Mouse (Mus musculus) lung, embryonic 14.5 days (tissue): ENCODE measurements around the gene Egfem1. TPM values are rescaled to one million over a fixed set of nuclear protein-coding genes. Genes with fewer than 3 reads are reported as not detected.

ENCODE experiments used
- ATAC-seq: fragments of 200-750 bp; cut with Nextera tagmentation; 2 replicates; pipeline ENCODE4 v1.8.0; 2017; ENCODE audit warnings: mild to moderate bottlenecking, moderate TSS enrichment, moderate library complexity; ENCODE audit not compliant: insufficient read depth
- DNase-seq: peaks from one replicate; pipeline ENCODE4 v3.0.0-alpha.2; 2015
- H3K27ac ChIP-seq: fragments of 300-500 bp; sonication (generic); 2 replicates; pipeline ENCODE4 v1.5.1; 2014; ENCODE audit warnings: low read depth, mild to moderate bottlenecking, moderate library complexity
- H3K27me3 ChIP-seq: fragments of 300-500 bp; sonication (generic); 2 replicates; pipeline ENCODE4 v1.6.1; 2014; ENCODE audit warnings: low read length, control low read depth; ENCODE audit not compliant: insufficient read depth
- H3K36me3 ChIP-seq: fragments of 300-500 bp; sonication (generic); 2 replicates; pipeline ENCODE4 v1.6.1; 2014; ENCODE audit warnings: control low read depth; ENCODE audit not compliant: insufficient read depth
- H3K4me1 ChIP-seq: fragments of 300-500 bp; sonication (generic); 2 replicates; pipeline ENCODE4 v1.6.1; 2014; ENCODE audit warnings: antibody characterized with exemption, control low read depth; ENCODE audit not compliant: insufficient read depth
- H3K4me2 ChIP-seq: fragments of 300-500 bp; sonication (generic); 2 replicates; pipeline ENCODE4 v1.6.1; 2014; ENCODE audit warnings: mild to moderate bottlenecking
- H3K4me3 ChIP-seq: fragments of 300-500 bp; sonication (generic); 2 replicates; pipeline ENCODE4 v1.5.1; 2014; ENCODE audit warnings: low read depth, low read length
- H3K9ac ChIP-seq: fragments of 300-500 bp; sonication (generic); 2 replicates; pipeline ENCODE4 v1.6.1; 2014
- H3K9me3 ChIP-seq: fragments of 300-500 bp; sonication (generic); 2 replicates; pipeline ENCODE4 v1.6.1; 2016; ENCODE audit warnings: low read depth, low read length, control low read depth
- CTCF ChIP-seq: IDR thresholded peaks from 2 replicates; pipeline ENCODE4 v1.5.1; 2016; ENCODE audit warnings: antibody characterized with exemption, low read depth
- WGBS: fragments of 180-500 bp; shearing (Covaris S2); extraction: QIAGEN DNeasy Blood & Tissue Kit; methylation state at CpG from one replicate; pipeline ENCODE4 v1.1.7; 2014; 5-methylcytosine and 5-hydroxymethylcytosine counted together
- polyA plus RNA-seq: library from polyadenylated mRNA; unstranded; fragments of >200 nt; fragmentation: Nextera tagmentation; extraction: Ambion mirVana; gene quantifications from 2 replicates; pipeline ENCODE4 v1.2.1, GENCODE M21; 2014

The Egfem1 gene
- polyA plus RNA-seq, 1 experiment from 2014 or later = 6.7 TPM

GRCm38 (mm10) chr3:29063156-29063555 lies 18.7 kb upstream of the Egfem1 start:
- ATAC-seq (no peak), DNase-seq (peak; percentile 47)

GRCm38 (mm10) chr3:29068428-29069098 lies 13.3 kb upstream of the Egfem1 start:
- no peak overlapping the region for H3K4me3 ChIP-seq

More at GRCm38 (mm10) chr3:29063156-29063555, 18.7 kb upstream of the Egfem1 start:
- 56% methylated on average over 4 of the region's 4 CpGs for WGBS
- H3K27ac ChIP-seq = no peak overlapping the region
- H3K4me1 ChIP-seq = no peaks in the 10 kb centered on the region
- no peaks in the 10 kb centered on the region for H3K36me3 ChIP-seq
- no peak overlapping the region for H3K4me2 ChIP-seq
- H3K27me3 ChIP-seq = no peaks in the 10 kb centered on the region
- H3K9me3 ChIP-seq = no peaks in the 10 kb centered on the region
- no peak overlapping the region for H3K4me3 ChIP-seq
- TF ChIP-seq CTCF = no peak
- no peak overlapping the region for H3K9ac ChIP-seq

DNA sequence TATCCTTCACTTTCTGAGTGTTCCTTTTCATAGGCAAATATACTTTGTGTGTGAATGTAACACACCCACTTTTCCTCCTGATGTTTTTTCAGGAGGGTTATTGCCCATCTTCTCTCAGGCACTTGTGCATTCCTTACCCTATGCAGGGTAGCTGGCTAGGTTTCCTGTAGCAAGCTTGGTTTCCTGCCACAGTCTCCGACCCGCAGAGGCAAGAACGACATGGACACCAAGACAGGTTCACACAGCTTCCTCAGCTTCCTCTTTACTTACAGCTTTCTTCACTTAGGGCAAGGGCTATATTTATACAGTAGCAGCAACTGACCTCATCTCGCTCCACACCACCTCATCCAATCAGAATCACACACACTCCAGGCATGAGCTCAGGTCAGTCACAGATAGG lies 10.5 kb upstream of the Egfem1 start:
- ATAC-seq = no peak
- 70% methylated on average over 4 of the region's 4 CpGs for WGBS

More at GRCm38 (mm10) chr3:29068428-29069098, 13.3 kb upstream of the Egfem1 start:
- no peak overlapping the region for H3K4me2 ChIP-seq
- H3K27me3 ChIP-seq = no peaks in the 10 kb centered on the region
- no peak for DNase-seq
- no peaks in the 10 kb centered on the region for H3K36me3 ChIP-seq
- TF ChIP-seq CTCF = no peak
- no peak for ATAC-seq
- 77% methylated on average over 6 of the region's 6 CpGs for WGBS
- no peak overlapping the region for H3K27ac ChIP-seq
- H3K4me1 ChIP-seq = no peaks in the 10 kb centered on the region
- no peak overlapping the region for H3K9ac ChIP-seq
- H3K9me3 ChIP-seq = no peaks in the 10 kb centered on the region

GRCm38 (mm10) chr3:29081517-29081916 lies 306 bp upstream of the Egfem1 start:
- Histone ChIP-seq H3K36me3 (no peaks in the 10 kb centered on the region), H3K4me3 (no peak overlapping the region), H3K27me3 (peaks cover 37% of the 10 kb centered on the region), H3K9me3 (no peaks in the 10 kb centered on the region), H3K4me1 (no peaks in the 10 kb centered on the region; the same call in 1 of the 2 replicates), H3K9ac (no peak overlapping the region), H3K4me2 (peak overlapping the region; percentile 93), H3K27ac (no peak overlapping the region)
- 20% methylated on average over 13 of the region's 13 CpGs for WGBS
- no peak for TF ChIP-seq CTCF
- DNase-seq = peak; percentile 55
- 0 out of 2 replicates have a peak, but pooled peaks have one; percentile 21 for ATAC-seq

More for the DNA sequence above, 10.5 kb upstream of the Egfem1 start:
- H3K4me3 ChIP-seq = no peak overlapping the region
- no peaks in the 10 kb centered on the region for H3K36me3 ChIP-seq
- H3K9ac ChIP-seq = no peak overlapping the region
- DNase-seq = no peak
- H3K4me1 ChIP-seq = no peaks in the 10 kb centered on the region
- TF ChIP-seq CTCF = no peak
- no peak overlapping the region for H3K4me2 ChIP-seq
- no peak overlapping the region for H3K27ac ChIP-seq
- H3K9me3 ChIP-seq = no peaks in the 10 kb centered on the region
- no peaks in the 10 kb centered on the region for H3K27me3 ChIP-seq

GRCm38 (mm10) chr3:29082296-29082995 lies 623 bp downstream of the Egfem1 start:
- H3K9me3 ChIP-seq = no peaks in the 10 kb centered on the region
- H3K27me3 ChIP-seq = peaks cover 37% of the 10 kb centered on the region
- H3K4me2 ChIP-seq = peak overlapping the region; percentile 93
- no peaks in the 10 kb centered on the region for H3K36me3 ChIP-seq
- DNase-seq (peak; percentile 69), ATAC-seq (peak; percentile 80)
- TF ChIP-seq CTCF = peak; percentile 37; the same call in 1 of the 2 replicates
- peak overlapping the region; percentile 29 for H3K9ac ChIP-seq
- H3K4me3 ChIP-seq = peak overlapping the region; percentile 47
- H3K27ac ChIP-seq = no peak overlapping the region
- under 1% methylated on average over 49 of the region's 59 CpGs for WGBS
- H3K4me1 ChIP-seq = no peaks in the 10 kb centered on the region; the same call in 1 of the 2 replicates

DNA sequence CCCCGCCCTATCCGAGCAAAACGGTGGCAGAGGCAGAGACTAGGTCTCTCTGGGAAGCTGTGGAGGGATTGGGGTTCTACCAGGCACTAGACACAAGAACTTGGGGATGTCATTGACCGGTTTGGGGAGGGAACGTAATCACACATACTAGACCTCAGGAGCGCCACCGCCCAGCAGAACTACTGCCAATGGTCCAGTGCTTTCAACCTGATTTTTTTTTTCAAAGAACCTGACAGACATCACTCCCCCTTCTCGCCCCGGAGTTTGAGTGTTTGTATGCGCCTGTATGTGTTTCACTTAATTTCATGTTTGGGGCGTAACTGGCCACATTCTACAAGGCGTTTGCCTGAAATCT lies 1.1 kb downstream of the Egfem1 start:
- no peak for TF ChIP-seq CTCF
- 2% methylated on average over 12 of the region's 12 CpGs for WGBS
- H3K9me3 ChIP-seq = no peaks in the 10 kb centered on the region
- peak overlapping the region; percentile 93 for H3K4me2 ChIP-seq
- H3K27ac ChIP-seq = no peak overlapping the region
- peak overlapping the region; percentile 29 for H3K9ac ChIP-seq
- H3K4me3 ChIP-seq = peak overlapping the region; percentile 47
- DNase-seq (no peak), ATAC-seq (no peak; the same call in 1 of the 2 replicates)
- H3K27me3 ChIP-seq = peaks cover 37% of the 10 kb centered on the region
- no peaks in the 10 kb centered on the region; the same call in 1 of the 2 replicates for H3K4me1 ChIP-seq
- no peaks in the 10 kb centered on the region for H3K36me3 ChIP-seq

DNA sequence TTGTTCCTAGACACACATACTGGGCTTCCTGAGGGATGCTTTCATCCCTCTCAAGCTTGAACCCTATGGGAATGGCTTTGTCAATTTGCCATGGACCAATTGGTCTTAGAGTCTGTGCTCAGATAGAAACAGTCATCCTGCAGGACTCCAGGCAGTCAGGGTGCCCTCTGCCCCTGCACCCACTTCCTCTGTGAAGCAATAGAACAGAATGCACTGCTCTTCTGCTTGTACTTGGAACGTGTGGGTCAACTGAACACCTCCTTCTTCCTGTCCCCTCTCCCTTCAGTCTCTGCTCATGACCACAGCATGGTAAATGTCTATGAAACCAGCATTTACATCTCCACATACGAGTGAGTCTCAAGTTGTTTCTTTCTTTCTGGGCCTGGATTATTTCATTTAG lies 16.6 kb downstream of the Egfem1 start:
- Histone ChIP-seq H3K9ac (no peak overlapping the region), H3K4me2 (no peak overlapping the region), H3K4me3 (no peak overlapping the region), H3K36me3 (no peaks in the 10 kb centered on the region), H3K27ac (no peak overlapping the region), H3K27me3 (no peaks in the 10 kb centered on the region), H3K4me1 (no peaks in the 10 kb centered on the region), H3K9me3 (no peaks in the 10 kb centered on the region)
- DNase-seq (no peak), ATAC-seq (no peak)
- 49% methylated on average over 2 of the region's 2 CpGs for WGBS
- no peak for TF ChIP-seq CTCF
